Mouse (Mus musculus) forebrain, embryonic 10.5 days (tissue): Measurements from ENCODE around the gene Cela1. TPM values are rescaled to one million over a fixed set of nuclear protein-coding genes. Genes with fewer than 3 reads are reported as not detected.
A peak's percentile ranks its signal among the peaks of the same experiment; 100 is the strongest.

Source experiments
- DNase-seq: peaks from one replicate; pipeline ENCODE4 v3.0.0-alpha.2; 2017; ENCODE audit warnings: low spot score; ENCODE audit errors: extremely low spot score
- H3K27ac ChIP-seq: fragments of 300-500 bp; sonication (generic); 2 replicates; pipeline ENCODE4 v1.5.1; 2016; ENCODE audit warnings: mild to moderate bottlenecking
- H3K27me3 ChIP-seq: fragments of 300-500 bp; sonication (generic); 2 replicates; pipeline ENCODE4 v1.6.1; 2016; ENCODE audit warnings: mild to moderate bottlenecking; ENCODE audit not compliant: poor library complexity, severe bottlenecking
- H3K36me3 ChIP-seq: fragments of 300-500 bp; sonication (generic); replicated peaks from 2 replicates; pipeline ENCODE4 v1.6.1; 2016; ENCODE audit warnings: mild to moderate bottlenecking, moderate library complexity
- H3K4me1 ChIP-seq: fragments of 300-500 bp; sonication (generic); 2 replicates; pipeline ENCODE4 v1.6.1; 2016
- H3K4me3 ChIP-seq: fragments of 300-500 bp; sonication (generic); 2 replicates; pipeline ENCODE4 v1.5.1; 2016; ENCODE audit warnings: mild to moderate bottlenecking, moderate library complexity
- H3K9me3 ChIP-seq: fragments of 300-500 bp; sonication (generic); 2 replicates; pipeline ENCODE4 v1.6.1; 2016; ENCODE audit warnings: mild to moderate bottlenecking, moderate library complexity
- WGBS: fragments of 180-500 bp; shearing (Covaris S2); methylation state at CpG from one replicate; pipeline ENCODE4 v1.1.7; 2016; 5-methylcytosine and 5-hydroxymethylcytosine counted together
- polyA plus RNA-seq: library from polyadenylated mRNA; unstranded; fragments of >200 nt; fragmentation: Nextera tagmentation; extraction: Ambion mirVana; gene quantifications from 2 replicates; pipeline ENCODE4 v1.2.1, GENCODE M21; 2016

Gene Cela1
- polyA plus RNA-seq, 1 experiment from 2014 or later = 1.4 TPM

- H3K9me3 ChIP-seq = no peaks in the 10 kb centered on the region
- no peak overlapping the region for H3K4me3 ChIP-seq
- H3K4me1 ChIP-seq = peaks cover 16% of the 10 kb centered on the region
- H3K27me3 ChIP-seq = peaks cover 30% of the 10 kb centered on the region
- DNase-seq = no peak
- H3K27ac ChIP-seq = no peak overlapping the region
- 85% methylated on average over 5 of the region's 5 CpGs for WGBS
- H3K36me3 ChIP-seq = no peaks in the 10 kb centered on the region
Observed at GRCm38 (mm10) chr15:100700424-100700823, 12.7 kb upstream of the Cela1 start.

- Histone ChIP-seq H3K4me3 (no peak overlapping the region), H3K4me1 (peaks cover 13% of the 10 kb centered on the region), H3K9me3 (no peaks in the 10 kb centered on the region), H3K36me3 (no peaks in the 10 kb centered on the region), H3K27ac (no peak overlapping the region), H3K27me3 (peaks cover 20% of the 10 kb centered on the region)
- WGBS = 78% methylated on average over 6 of the region's 6 CpGs
- no peak for DNase-seq
Observed at GRCm38 (mm10) chr15:100699386-100699785, 11.7 kb upstream of the Cela1 start.

DNA sequence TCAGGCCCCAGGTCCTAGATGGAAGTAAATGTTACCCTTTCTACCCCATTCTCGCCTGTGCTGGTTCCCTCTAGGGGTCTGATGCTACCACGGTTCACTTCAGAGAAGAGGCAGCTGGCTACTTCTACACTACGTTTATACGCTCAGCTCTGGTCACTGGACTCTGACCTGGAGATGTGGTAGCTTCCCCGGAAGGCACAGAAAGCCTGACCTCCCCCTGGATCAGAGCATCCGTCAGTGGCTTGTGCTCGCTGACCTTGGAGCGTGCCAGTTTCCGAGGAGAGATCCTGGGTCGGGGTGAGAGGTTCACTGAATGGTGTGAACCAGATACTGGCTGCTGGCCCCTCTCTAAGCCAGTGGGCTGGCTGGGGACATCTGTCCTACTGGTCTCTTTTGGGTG is 10.4 kb upstream of the Cela1 start:
- H3K36me3 ChIP-seq = no peaks in the 10 kb centered on the region
- no peak for DNase-seq
- whole genome bisulfite sequencing = 86% methylated on average over 10 of the region's 10 CpGs
- peaks cover 7% of the 10 kb centered on the region for H3K27me3 ChIP-seq
- no peak overlapping the region for H3K27ac ChIP-seq
- H3K4me1 ChIP-seq = peaks cover 10% of the 10 kb centered on the region; the same call in 1 of the 2 replicates
- no peaks in the 10 kb centered on the region for H3K9me3 ChIP-seq
- H3K4me3 ChIP-seq = no peak overlapping the region

GRCm38 (mm10) chr15:100694406-100694805 is 6.7 kb upstream of the Cela1 start:
- H3K27me3 ChIP-seq = no peaks in the 10 kb centered on the region
- H3K4me1 ChIP-seq = peaks cover 11% of the 10 kb centered on the region; the same call in 1 of the 2 replicates
- H3K27ac ChIP-seq = no peak overlapping the region
- WGBS = 93% methylated on average over 9 of the region's 9 CpGs
- H3K9me3 ChIP-seq = peaks cover 15% of the 10 kb centered on the region
- H3K4me3 ChIP-seq = no peak overlapping the region
- no peak for DNase-seq
- no peaks in the 10 kb centered on the region for H3K36me3 ChIP-seq

DNA sequence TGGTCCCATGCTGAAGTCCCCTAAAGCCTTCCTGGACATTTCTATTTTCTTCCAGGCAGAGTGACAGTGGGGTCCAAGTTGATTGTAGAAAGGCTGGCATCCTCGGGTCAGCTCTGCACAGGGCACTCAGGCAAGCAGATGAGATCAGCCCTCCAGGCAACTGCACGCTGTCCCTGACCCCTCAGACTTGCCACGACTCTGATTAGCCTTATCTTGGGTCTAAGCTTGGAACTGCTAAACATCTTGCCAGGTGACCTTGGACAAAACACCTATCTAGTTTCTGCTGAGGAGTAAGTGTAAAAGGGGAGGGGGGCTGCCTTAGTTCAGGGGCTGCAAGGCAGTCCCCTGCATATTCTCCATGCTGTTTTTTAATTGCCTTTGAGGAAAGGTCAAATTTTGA is 4.3 kb upstream of the Cela1 start:
- H3K9me3 ChIP-seq = peaks cover 15% of the 10 kb centered on the region
- 74% methylated on average over 3 of the region's 3 CpGs for WGBS
- no peaks in the 10 kb centered on the region for H3K27me3 ChIP-seq
- no peaks in the 10 kb centered on the region for H3K36me3 ChIP-seq
- peaks cover 14% of the 10 kb centered on the region for H3K4me1 ChIP-seq
- no peak for DNase-seq
- H3K4me3 ChIP-seq = no peak overlapping the region
- H3K27ac ChIP-seq = no peak overlapping the region

GRCm38 (mm10) chr15:100686989-100687388 is 732 bp downstream of the Cela1 start:
- H3K27me3 ChIP-seq = peaks cover 15% of the 10 kb centered on the region
- H3K9me3 ChIP-seq = peaks cover 15% of the 10 kb centered on the region
- WGBS = 69% methylated on average over 12 of the region's 12 CpGs
- no peak for DNase-seq
- H3K4me1 ChIP-seq = peaks cover 12% of the 10 kb centered on the region
- H3K4me3 ChIP-seq = no peak overlapping the region
- H3K36me3 ChIP-seq = no peaks in the 10 kb centered on the region
- no peak overlapping the region for H3K27ac ChIP-seq

GRCm38 (mm10) chr15:100686434-100686833 is 1.3 kb downstream of the Cela1 start:
- peaks cover 15% of the 10 kb centered on the region for H3K9me3 ChIP-seq
- H3K27ac ChIP-seq = no peak overlapping the region
- H3K36me3 ChIP-seq = no peaks in the 10 kb centered on the region
- H3K27me3 ChIP-seq = peaks cover 15% of the 10 kb centered on the region
- no peak for DNase-seq
- peaks cover 17% of the 10 kb centered on the region for H3K4me1 ChIP-seq
- no peak overlapping the region for H3K4me3 ChIP-seq
- 84% methylated on average over 6 of the region's 6 CpGs for WGBS

DNA sequence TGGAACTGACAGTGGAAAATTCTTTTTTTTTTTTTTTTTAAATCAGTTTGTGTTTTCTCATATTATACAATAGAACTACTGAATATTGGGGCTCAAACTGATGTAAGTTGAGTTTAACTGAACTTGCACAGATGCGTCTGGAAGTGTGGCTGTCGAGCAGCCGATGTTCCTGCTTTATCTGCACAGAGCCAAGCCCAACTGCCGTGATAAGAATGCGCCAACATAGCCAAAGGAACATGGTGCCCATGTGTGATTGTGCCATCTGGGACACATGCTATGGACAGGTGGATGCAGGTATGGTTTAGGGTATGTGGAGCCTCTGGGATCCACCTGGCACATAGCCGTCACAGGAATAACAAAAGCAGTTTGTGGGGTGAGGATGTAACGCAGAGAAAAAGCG is 1.9 kb downstream of the Cela1 start:
- Histone ChIP-seq H3K9me3 (peaks cover 12% of the 10 kb centered on the region), H3K4me1 (peaks cover 23% of the 10 kb centered on the region), H3K27me3 (peaks cover 15% of the 10 kb centered on the region), H3K36me3 (no peaks in the 10 kb centered on the region), H3K27ac (no peak overlapping the region), H3K4me3 (no peak overlapping the region)
- WGBS = 93% methylated on average over 8 of the region's 8 CpGs
- no peak for DNase-seq

GRCm38 (mm10) chr15:100685255-100685654 is 2.5 kb downstream of the Cela1 start:
- H3K27me3 ChIP-seq = peaks cover 15% of the 10 kb centered on the region
- no peak for DNase-seq
- H3K4me1 ChIP-seq = peaks cover 28% of the 10 kb centered on the region
- H3K36me3 ChIP-seq = no peaks in the 10 kb centered on the region
- 23% methylated on average over 13 of the region's 13 CpGs for WGBS
- H3K27ac ChIP-seq = no peak overlapping the region
- H3K4me3 ChIP-seq = no peak overlapping the region
- peaks cover 6% of the 10 kb centered on the region for H3K9me3 ChIP-seq

GRCm38 (mm10) chr15:100684450-100684849 is 3.3 kb downstream of the Cela1 start:
- WGBS = 67% methylated on average over 10 of the region's 10 CpGs
- no peaks in the 10 kb centered on the region for H3K36me3 ChIP-seq

GRCm38 (mm10) chr15:100683041-100683440 is 4.7 kb downstream of the Cela1 start:
- H3K27ac ChIP-seq = no peak overlapping the region
- peaks cover 30% of the 10 kb centered on the region for H3K4me1 ChIP-seq
- no peaks in the 10 kb centered on the region for H3K36me3 ChIP-seq
- 55% methylated on average over 2 of the region's 2 CpGs for WGBS
- peak; percentile 73 for DNase-seq
- peaks cover 15% of the 10 kb centered on the region for H3K27me3 ChIP-seq
- no peak overlapping the region for H3K4me3 ChIP-seq
- no peaks in the 10 kb centered on the region for H3K9me3 ChIP-seq

More at GRCm38 (mm10) chr15:100684450-100684849, 3.3 kb downstream of the Cela1 start:
- Histone ChIP-seq H3K4me3 (no peak overlapping the region), H3K9me3 (no peaks in the 10 kb centered on the region), H3K4me1 (peaks cover 30% of the 10 kb centered on the region), H3K27me3 (peaks cover 15% of the 10 kb centered on the region), H3K27ac (no peak overlapping the region)
- DNase-seq = no peak

- H3K36me3 ChIP-seq = no peaks in the 10 kb centered on the region
- no peak overlapping the region for H3K27ac ChIP-seq
- H3K27me3 ChIP-seq = peaks cover 15% of the 10 kb centered on the region
- H3K9me3 ChIP-seq = no peaks in the 10 kb centered on the region
- 27% methylated on average over 7 of the region's 7 CpGs for WGBS
- no peak overlapping the region for H3K4me3 ChIP-seq
- H3K4me1 ChIP-seq = peaks cover 22% of the 10 kb centered on the region
- peak; percentile 33 for DNase-seq
Observed at GRCm38 (mm10) chr15:100681770-100682169, 6.0 kb downstream of the Cela1 start.

- Histone ChIP-seq H3K9me3 (no peaks in the 10 kb centered on the region), H3K36me3 (no peaks in the 10 kb centered on the region), H3K27me3 (peaks cover 12% of the 10 kb centered on the region), H3K4me3 (no peak overlapping the region), H3K4me1 (peaks cover 21% of the 10 kb centered on the region), H3K27ac (no peak overlapping the region)
- no peak for DNase-seq
- WGBS = 56% methylated on average over 3 of the region's 3 CpGs
Observed at GRCm38 (mm10) chr15:100680381-100680780, 7.3 kb downstream of the Cela1 start.

- Histone ChIP-seq H3K36me3 (no peaks in the 10 kb centered on the region), H3K9me3 (no peaks in the 10 kb centered on the region), H3K27me3 (no peaks in the 10 kb centered on the region), H3K4me1 (peaks cover 21% of the 10 kb centered on the region), H3K4me3 (no peak overlapping the region), H3K27ac (no peak overlapping the region)
- no peak for DNase-seq
- WGBS = 92% methylated on average over 14 of the region's 14 CpGs
Observed at GRCm38 (mm10) chr15:100679005-100679404, 8.7 kb downstream of the Cela1 start.
